Mouse (Mus musculus): Measurements from ENCODE around the gene Fev.

DNA sequence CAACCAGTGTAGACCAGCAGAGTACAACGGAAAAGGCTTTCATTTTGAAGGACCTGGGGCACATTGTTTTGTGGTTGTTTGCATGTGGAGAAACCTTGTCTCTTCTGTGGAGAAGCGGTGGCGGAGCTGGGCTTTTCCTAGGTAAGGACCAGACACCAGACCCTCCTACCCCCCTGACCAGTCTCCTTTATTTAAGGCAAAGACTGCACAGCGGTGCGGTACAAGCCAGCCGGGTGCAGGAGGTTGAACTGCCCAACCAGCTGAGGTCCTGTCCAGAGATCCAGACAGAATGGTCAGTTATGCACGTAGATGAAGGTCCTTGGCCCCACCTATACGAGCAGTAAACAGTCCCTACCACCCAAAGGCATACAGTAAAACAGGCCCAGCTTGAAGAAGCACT, 2.4 kb downstream of the Fev start:
- TF ChIP-seq CTCF (IDR thresholded peaks at IDR 0.05; ENCODE audit: low read depth) (no peak), EP300 (IDR thresholded peaks at IDR 0.05; ENCODE audit: low read depth) (no peak)
